Mouse (Mus musculus) liver, embryonic 14.5 days (tissue): ENCODE data around the gene Arhgap40.

Experiments used
- CTCF ChIP-seq: IDR thresholded peaks from 2 replicates; pipeline ENCODE4 v1.5.1; 2016; ENCODE audit warnings: antibody characterized with exemption, low read depth, control low read depth
- EP300 ChIP-seq: IDR thresholded peaks from 2 replicates; pipeline ENCODE4 v1.6.1; 2016; ENCODE audit warnings: antibody characterized with exemption, low read depth

DNA sequence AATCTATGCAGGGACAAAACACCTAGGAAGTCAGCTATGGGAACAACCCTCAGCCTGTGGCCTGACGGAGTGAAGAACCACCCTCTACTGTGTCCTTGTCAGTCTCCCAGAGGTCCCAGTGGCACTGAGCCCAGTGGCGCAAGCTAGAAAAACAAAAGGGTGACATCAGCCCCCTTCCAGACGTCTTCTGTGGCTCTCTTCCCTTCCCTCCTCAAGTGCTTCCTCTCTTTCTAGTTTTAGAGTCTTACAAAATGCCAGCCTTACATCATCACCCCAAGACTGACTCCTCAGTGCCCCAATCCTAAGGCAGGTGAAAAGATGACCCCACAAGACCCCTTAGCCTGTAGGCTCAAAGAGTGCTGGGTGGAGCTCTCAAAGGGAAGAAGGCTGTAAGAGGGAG lies 77.9 kb downstream of the Arhgap40 start:
- TF ChIP-seq CTCF (no peak), EP300 (no peak)
